Mouse (Mus musculus) intestine, embryonic 15.5 days (tissue): Measurements from ENCODE around the gene Kcnk2. TPM values are rescaled to one million over a fixed set of nuclear protein-coding genes. Genes with fewer than 3 reads are reported as not detected.
"Not testable (repeated sequence)": the region's sequence is repeated elsewhere in the genome, so short reads cannot be mapped to it uniquely, and the experiment has no call there.

Source experiments
- ATAC-seq: fragments of 200-750 bp; cut with Nextera tagmentation; 2 replicates; pipeline ENCODE4 v1.8.0; 2017; ENCODE audit warnings: moderate TSS enrichment, moderate library complexity
- H3K27ac ChIP-seq: fragments of 300-500 bp; sonication (generic); 2 replicates; pipeline ENCODE4 v1.5.1; 2015; ENCODE audit warnings: mild to moderate bottlenecking, inconsistent platforms
- H3K27me3 ChIP-seq: fragments of 300-500 bp; sonication (generic); replicated peaks from 2 replicates; pipeline ENCODE4 v1.6.1; 2015; ENCODE audit warnings: inconsistent platforms
- H3K36me3 ChIP-seq: fragments of 300-500 bp; sonication (generic); 2 replicates; pipeline ENCODE4 v1.6.1; 2015; ENCODE audit warnings: inconsistent platforms
- H3K4me1 ChIP-seq: fragments of 300-500 bp; sonication (generic); replicated peaks from 2 replicates; pipeline ENCODE4 v1.6.1; 2015; ENCODE audit warnings: inconsistent platforms
- H3K4me2 ChIP-seq: fragments of 300-500 bp; sonication (generic); replicated peaks from 2 replicates; pipeline ENCODE4 v1.6.1; 2015; ENCODE audit warnings: mild to moderate bottlenecking, inconsistent platforms
- H3K4me3 ChIP-seq: fragments of 300-500 bp; sonication (generic); replicated peaks from 2 replicates; pipeline ENCODE4 v1.5.1; 2015; ENCODE audit warnings: inconsistent platforms
- H3K9ac ChIP-seq: fragments of 300-500 bp; sonication (generic); 2 replicates; pipeline ENCODE4 v1.6.1; 2015; ENCODE audit warnings: inconsistent platforms
- H3K9me3 ChIP-seq: fragments of 300-500 bp; sonication (generic); 2 replicates; pipeline ENCODE4 v1.6.1; 2016; ENCODE audit warnings: inconsistent platforms
- WGBS: fragments of 180-500 bp; shearing (Covaris S2); methylation state at CpG from one replicate; pipeline ENCODE4 v1.1.7; 2015; 5-methylcytosine and 5-hydroxymethylcytosine counted together
- polyA plus RNA-seq: library from polyadenylated mRNA; unstranded; fragments of >200 nt; fragmentation: Nextera tagmentation; extraction: Ambion mirVana; gene quantifications from 2 replicates; pipeline ENCODE4 v1.2.1, GENCODE M21; 2015

Gene Kcnk2
- polyA plus RNA-seq, 1 experiment from 2014 or later = 3.3 TPM

- not testable (repeated sequence) for H3K9me3 ChIP-seq, H3K9ac ChIP-seq, ATAC-seq, H3K4me2 ChIP-seq, H3K36me3 ChIP-seq, H3K4me1 ChIP-seq, H3K27ac ChIP-seq, H3K27me3 ChIP-seq, H3K4me3 ChIP-seq
- 81% methylated on average over 2 of the region's 2 CpGs for WGBS
These were observed 158.9 kb downstream of the Kcnk2 start for GRCm38 (mm10) chr1:189243206-189243605.

- H3K9ac ChIP-seq = no peak overlapping the region
- ATAC-seq = no peak
- WGBS = 61% methylated on average over 5 of the region's 5 CpGs
- H3K4me1 ChIP-seq = no peaks in the 10 kb centered on the region
- H3K9me3 ChIP-seq = no peaks in the 10 kb centered on the region
- no peaks in the 10 kb centered on the region for H3K27me3 ChIP-seq
- H3K36me3 ChIP-seq = no peaks in the 10 kb centered on the region
- no peak overlapping the region for H3K4me3 ChIP-seq
- no peak overlapping the region for H3K4me2 ChIP-seq
- H3K27ac ChIP-seq = no peak overlapping the region
These were observed 166.8 kb downstream of the Kcnk2 start for GRCm38 (mm10) chr1:189235261-189235660.

- 62% methylated on average over 6 of the region's 6 CpGs for WGBS
- no peak for ATAC-seq
- H3K4me2 ChIP-seq = no peak overlapping the region
These were observed 169.2 kb downstream of the Kcnk2 start for GRCm38 (mm10) chr1:189232829-189233228.

GRCm38 (mm10) chr1:189228222-189229084 is 173.6 kb downstream of the Kcnk2 start:
- 63% methylated on average over 19 of the region's 19 CpGs for WGBS
- H3K9me3 ChIP-seq = no peaks in the 10 kb centered on the region
- H3K9ac ChIP-seq = no peak overlapping the region
- no peak overlapping the region for H3K4me2 ChIP-seq
- ATAC-seq = no peak
- no peaks in the 10 kb centered on the region for H3K4me1 ChIP-seq
- H3K27me3 ChIP-seq = no peaks in the 10 kb centered on the region
- H3K27ac ChIP-seq = no peak overlapping the region
- H3K36me3 ChIP-seq = no peaks in the 10 kb centered on the region
- H3K4me3 ChIP-seq = no peak overlapping the region

More at GRCm38 (mm10) chr1:189232829-189233228, 169.2 kb downstream of the Kcnk2 start:
- Histone ChIP-seq H3K36me3 (no peaks in the 10 kb centered on the region), H3K9ac (no peak overlapping the region), H3K9me3 (no peaks in the 10 kb centered on the region), H3K27ac (no peak overlapping the region), H3K4me3 (no peak overlapping the region), H3K27me3 (no peaks in the 10 kb centered on the region), H3K4me1 (no peaks in the 10 kb centered on the region)

GRCm38 (mm10) chr1:189227479-189227878 is 174.6 kb downstream of the Kcnk2 start:
- no peak overlapping the region for H3K4me3 ChIP-seq
- no peaks in the 10 kb centered on the region for H3K36me3 ChIP-seq
- no peak overlapping the region for H3K4me2 ChIP-seq
- no peaks in the 10 kb centered on the region for H3K4me1 ChIP-seq
- H3K27me3 ChIP-seq = no peaks in the 10 kb centered on the region
- no peak for ATAC-seq
- H3K9me3 ChIP-seq = no peaks in the 10 kb centered on the region
- no peak overlapping the region for H3K27ac ChIP-seq
- H3K9ac ChIP-seq = no peak overlapping the region
- WGBS = 81% methylated on average over 4 of the region's 4 CpGs

- H3K4me3 ChIP-seq = no peak overlapping the region
- no peak for ATAC-seq
- 67% methylated on average over 10 of the region's 10 CpGs for WGBS
- no peak overlapping the region for H3K27ac ChIP-seq
- H3K27me3 ChIP-seq = no peaks in the 10 kb centered on the region
- 0 out of 2 replicates have a peak, but pooled peaks cover 4% of the 10 kb centered on the region for H3K4me1 ChIP-seq
- H3K36me3 ChIP-seq = no peaks in the 10 kb centered on the region
- no peaks in the 10 kb centered on the region for H3K9me3 ChIP-seq
- H3K4me2 ChIP-seq = no peak overlapping the region
- H3K9ac ChIP-seq = no peak overlapping the region
These were observed 183.0 kb downstream of the Kcnk2 start for GRCm38 (mm10) chr1:189219051-189219450.

- Histone ChIP-seq H3K9me3 (no peaks in the 10 kb centered on the region), H3K9ac (no peak overlapping the region), H3K4me1 (0 out of 2 replicates have a peak, but pooled peaks cover 4% of the 10 kb centered on the region), H3K4me2 (no peak overlapping the region), H3K27me3 (no peaks in the 10 kb centered on the region), H3K4me3 (no peak overlapping the region), H3K36me3 (no peaks in the 10 kb centered on the region), H3K27ac (no peak overlapping the region)
- ATAC-seq = no peak
- 86% methylated on average over 11 of the region's 11 CpGs for WGBS
These were observed 184.1 kb downstream of the Kcnk2 start for GRCm38 (mm10) chr1:189217751-189218564.

- Histone ChIP-seq H3K27ac (no peak overlapping the region), H3K4me2 (no peak overlapping the region), H3K36me3 (no peaks in the 10 kb centered on the region), H3K27me3 (no peaks in the 10 kb centered on the region), H3K9me3 (no peaks in the 10 kb centered on the region), H3K9ac (no peak overlapping the region), H3K4me1 (0 out of 2 replicates have a peak, but pooled peaks cover 4% of the 10 kb centered on the region), H3K4me3 (no peak overlapping the region)
- 57% methylated on average over 9 of the region's 9 CpGs for WGBS
- ATAC-seq = no peak
These were observed 186.9 kb downstream of the Kcnk2 start for GRCm38 (mm10) chr1:189215131-189215530.

GRCm38 (mm10) chr1:189214477-189214876 is 187.6 kb downstream of the Kcnk2 start:
- H3K4me1 ChIP-seq = 0 out of 2 replicates have a peak, but pooled peaks cover 4% of the 10 kb centered on the region
- WGBS = 66% methylated on average over 3 of the region's 3 CpGs
- H3K36me3 ChIP-seq = no peaks in the 10 kb centered on the region
- no peaks in the 10 kb centered on the region for H3K27me3 ChIP-seq
- ATAC-seq = no peak
- H3K4me2 ChIP-seq = no peak overlapping the region
- H3K9ac ChIP-seq = no peak overlapping the region
- H3K9me3 ChIP-seq = no peaks in the 10 kb centered on the region
- H3K27ac ChIP-seq = no peak overlapping the region
- no peak overlapping the region for H3K4me3 ChIP-seq

- no peaks in the 10 kb centered on the region for H3K4me1 ChIP-seq
- no peak for ATAC-seq
- no peaks in the 10 kb centered on the region for H3K9me3 ChIP-seq
- H3K4me2 ChIP-seq = no peak overlapping the region
- no peaks in the 10 kb centered on the region for H3K27me3 ChIP-seq
- no peak overlapping the region for H3K9ac ChIP-seq
- no peak overlapping the region for H3K4me3 ChIP-seq
- WGBS = 88% methylated on average over 17 of the region's 17 CpGs
- H3K27ac ChIP-seq = no peak overlapping the region
- H3K36me3 ChIP-seq = no peaks in the 10 kb centered on the region
These were observed 192.4 kb downstream of the Kcnk2 start for GRCm38 (mm10) chr1:189209715-189210108.

GRCm38 (mm10) chr1:189209029-189209714 is 192.9 kb downstream of the Kcnk2 start:
- H3K36me3 ChIP-seq = no peaks in the 10 kb centered on the region
- WGBS = 84% methylated on average over 12 of the region's 12 CpGs
- ATAC-seq = no peak

GRCm38 (mm10) chr1:189208605-189209004 is 193.5 kb downstream of the Kcnk2 start:
- 75% methylated on average over 9 of the region's 9 CpGs for WGBS
- Histone ChIP-seq H3K27ac (no peak overlapping the region), H3K27me3 (no peaks in the 10 kb centered on the region), H3K9ac (no peak overlapping the region), H3K4me2 (no peak overlapping the region), H3K4me1 (no peaks in the 10 kb centered on the region), H3K9me3 (no peaks in the 10 kb centered on the region), H3K36me3 (no peaks in the 10 kb centered on the region), H3K4me3 (no peak overlapping the region)
- ATAC-seq = peak; percentile 58

More at GRCm38 (mm10) chr1:189209029-189209714, 192.9 kb downstream of the Kcnk2 start:
- Histone ChIP-seq H3K4me2 (no peak overlapping the region), H3K4me1 (no peaks in the 10 kb centered on the region), H3K9ac (no peak overlapping the region), H3K27ac (no peak overlapping the region), H3K9me3 (no peaks in the 10 kb centered on the region), H3K4me3 (no peak overlapping the region), H3K27me3 (no peaks in the 10 kb centered on the region)
